In genomic region chr7:16310521-16311452, GRCm38 (mm10) we compare ENCODE assay signal across 8 mouse cellular contexts. TPM values are rescaled to one million over a fixed set of nuclear protein-coding genes. Genes with fewer than 3 reads are reported as not detected.
DNase-seq lines count a peak whose midpoint lies in the region; ATAC-seq lines count a peak whose summit lies in the region.

No protein-coding gene starts in this region.

- intact Hi-C loops in heart, postnatal 25 days (cut with DNase I) = loop anchor here (2.0 kb wide), 1 partner anchor 14 kb away; no protein-coding TSS in a partner anchor
- intact Hi-C loops in left cerebral cortex, postnatal 25 days (cut with DNase I) = loop anchor here (1.0 kb wide), 1 partner anchor 15 kb away; no protein-coding TSS in a partner anchor

- DNase-seq in heart, adult 11 months = peak; percentile 96
- DNase-seq in heart, postnatal 25 days (ENCODE audit: low spot score) = no peak
- peak; percentile 77 for DNase-seq in induced T-regulatory cell, adult 2 months (ENCODE audit: low read depth)
- peak; percentile 66 to 77 for DNase-seq in left cerebral cortex, postnatal 25 days (ENCODE audit: low spot score in 2 of 2)
- DNase-seq in midbrain, embryonic 10.5 days (ENCODE audit: low spot score) = peak; percentile 44

- H3K36me3 ChIP-seq in forebrain, embryonic 12.5 days (replicated peaks) = no peaks in the 10 kb centered on the region
- no peaks in the 10 kb centered on the region for H3K36me3 ChIP-seq in midbrain, embryonic 10.5 days
- no peaks in the 10 kb centered on the region for H3K36me3 ChIP-seq in stomach, embryonic 14.5 days (ENCODE audit: control insufficient read depth, insufficient read depth, low read length)

- H3K27ac ChIP-seq in brown adipose tissue, adult 24 weeks (replicated peaks; ENCODE audit: low read depth, low read length) = peak overlapping the region; percentile 94
- peak overlapping the region; percentile 54; the same call in 1 of the 2 replicates for H3K27ac ChIP-seq in forebrain, embryonic 12.5 days
- H3K27ac ChIP-seq in midbrain, embryonic 10.5 days (replicated peaks) = peak overlapping the region; percentile 99
- H3K27ac ChIP-seq in stomach, embryonic 14.5 days (ENCODE audit: low read length) = peak overlapping the region; percentile 33; the same call in 1 of the 2 replicates

- WGBS in forebrain, embryonic 12.5 days = 1% methylated on average over 31 of the region's 31 CpGs
- WGBS in midbrain, embryonic 10.5 days = under 1% methylated on average over 31 of the region's 31 CpGs
- WGBS in stomach, embryonic 14.5 days = 1% methylated on average over 26 of the region's 31 CpGs

- peaks cover 4% of the 10 kb centered on the region; the same call in 1 of the 2 replicates for H3K4me1 ChIP-seq in brown adipose tissue, adult 24 weeks (ENCODE audit: control insufficient read depth, insufficient read depth, insufficient read length, low read length)
- H3K4me1 ChIP-seq in forebrain, embryonic 12.5 days = peaks cover 60% of the 10 kb centered on the region
- peaks cover 69% of the 10 kb centered on the region for H3K4me1 ChIP-seq in midbrain, embryonic 10.5 days
- peaks cover 38% of the 10 kb centered on the region for H3K4me1 ChIP-seq in stomach, embryonic 14.5 days (ENCODE audit: control insufficient read depth, insufficient read depth, low read length)

- peak overlapping the region; percentile 61 for H3K4me3 ChIP-seq in brown adipose tissue, adult 24 weeks (ENCODE audit: insufficient read depth, low read depth, low read length)
- peak overlapping the region; percentile 58 for H3K4me3 ChIP-seq in forebrain, embryonic 12.5 days (replicated peaks)
- peak overlapping the region; percentile 95 for H3K4me3 ChIP-seq in midbrain, embryonic 10.5 days
- peak overlapping the region; percentile 74 for H3K4me3 ChIP-seq in stomach, embryonic 14.5 days (ENCODE audit: low read depth, low read length)

- no peaks in the 10 kb centered on the region for H3K9me3 ChIP-seq in forebrain, embryonic 12.5 days
- H3K9me3 ChIP-seq in midbrain, embryonic 10.5 days (replicated peaks) = peaks cover 5% of the 10 kb centered on the region; the same call in 1 of the 2 replicates
- no peaks in the 10 kb centered on the region for H3K9me3 ChIP-seq in stomach, embryonic 14.5 days (ENCODE audit: control insufficient read depth, low read depth, low read length)

- peak overlapping the region; percentile 93 for H3K4me2 ChIP-seq in forebrain, embryonic 12.5 days
- peak overlapping the region; percentile 99 for H3K4me2 ChIP-seq in stomach, embryonic 14.5 days (replicated peaks; ENCODE audit: low read depth, low read length)

- ATAC-seq in forebrain, embryonic 12.5 days (ENCODE audit: low FRiP score) = no peak
- no peak for ATAC-seq in stomach, embryonic 14.5 days (ENCODE audit: insufficient number of reproducible peaks, insufficient read depth, low FRiP score, low read depth)

- peak overlapping the region; percentile 82 for H3K9ac ChIP-seq in forebrain, embryonic 12.5 days
- H3K9ac ChIP-seq in stomach, embryonic 14.5 days (replicated peaks; ENCODE audit: low read depth, low read length) = peak overlapping the region; percentile 50; the same call in 1 of the 2 replicates

- peaks cover 24% of the 10 kb centered on the region for H3K27me3 ChIP-seq in forebrain, embryonic 12.5 days
- H3K27me3 ChIP-seq in midbrain, embryonic 10.5 days (ENCODE audit: low read depth, poor library complexity, severe bottlenecking) = peaks cover 12% of the 10 kb centered on the region; the same call in 1 of the 2 replicates
- H3K27me3 ChIP-seq in stomach, embryonic 14.5 days (ENCODE audit: control insufficient read depth, insufficient read depth, low read length) = no peaks in the 10 kb centered on the region

RNA-seq across cellular contexts. Expression of gene Bbc3, which starts 2.6 kb away (rescaled TPM):
- total RNA-seq in heart, postnatal 25 days (2021) = 1 to 10 TPM; 3.7 to 4.7 TPM
- polyA plus RNA-seq in brown adipose tissue, adult 24 weeks (2012; ENCODE audit: insufficient read depth, insufficient read length, missing spikeins) = 5.0 and 10.8 TPM in 2 replicates
- polyA plus RNA-seq in forebrain, embryonic 12.5 days (2016; fragmentation: Nextera tagmentation; extraction: Ambion mirVana) = 12.8 and 14.6 TPM in 2 replicates
- total RNA-seq in left cerebral cortex, postnatal 25 days (2021) = 10 to 100 TPM in 1 of 2 experiments, 1 to 10 TPM in 1; 9.2 to 10.9 TPM
- 14.4 and 17.1 TPM in 2 replicates for polyA plus RNA-seq in midbrain, embryonic 10.5 days (2016; fragmentation: Nextera tagmentation; extraction: Ambion mirVana)
- 5.2 and 5.3 TPM in 2 replicates for polyA plus RNA-seq in stomach, embryonic 14.5 days (2014; fragmentation: Nextera tagmentation; extraction: Ambion mirVana)

RNA-seq across cellular contexts. Expression of gene Ccdc9, which starts 24.2 kb away (rescaled TPM):
- 10 to 100 TPM; 30.7 to 35.3 TPM for total RNA-seq in heart, postnatal 25 days (2021)
- polyA plus RNA-seq in brown adipose tissue, adult 24 weeks (2012; ENCODE audit: insufficient read depth, insufficient read length, missing spikeins) = 26.4 and 28.6 TPM in 2 replicates
- polyA plus RNA-seq in forebrain, embryonic 12.5 days (2016; fragmentation: Nextera tagmentation; extraction: Ambion mirVana) = 42.3 and 44.6 TPM in 2 replicates
- 10 to 100 TPM; 81.6 to 86.9 TPM for total RNA-seq in left cerebral cortex, postnatal 25 days (2021)
- polyA plus RNA-seq in midbrain, embryonic 10.5 days (2016; fragmentation: Nextera tagmentation; extraction: Ambion mirVana) = 24.6 and 34.1 TPM in 2 replicates
- polyA plus RNA-seq in stomach, embryonic 14.5 days (2014; fragmentation: Nextera tagmentation; extraction: Ambion mirVana) = 20.5 and 23.4 TPM in 2 replicates

RNA-seq across cellular contexts. Expression of gene Inafm1, which starts 37.4 kb away (rescaled TPM):
- total RNA-seq in heart, postnatal 25 days (2021) = 10 to 100 TPM; 13.7 to 15.0 TPM
- polyA plus RNA-seq in brown adipose tissue, adult 24 weeks (2012; ENCODE audit: insufficient read depth, insufficient read length, missing spikeins) = 16.0 and 17.2 TPM in 2 replicates
- polyA plus RNA-seq in forebrain, embryonic 12.5 days (2016; fragmentation: Nextera tagmentation; extraction: Ambion mirVana) = 13.4 and 14.5 TPM in 2 replicates
- 10 to 100 TPM; 32.5 to 34.8 TPM for total RNA-seq in left cerebral cortex, postnatal 25 days (2021)
- polyA plus RNA-seq in midbrain, embryonic 10.5 days (2016; fragmentation: Nextera tagmentation; extraction: Ambion mirVana) = 6.3 and 10.0 TPM in 2 replicates
- 19.0 and 19.5 TPM in 2 replicates for polyA plus RNA-seq in stomach, embryonic 14.5 days (2014; fragmentation: Nextera tagmentation; extraction: Ambion mirVana)

RNA-seq across cellular contexts. Expression of gene C5ar1, which starts 51.4 kb away (rescaled TPM):
- total RNA-seq in heart, postnatal 25 days (2021) = 1 to 10 TPM; 5.1 to 6.5 TPM
- 3.6 and 5.2 TPM in 2 replicates for polyA plus RNA-seq in brown adipose tissue, adult 24 weeks (2012; ENCODE audit: insufficient read depth, insufficient read length, missing spikeins)
- 0.70 and 0.73 TPM in 2 replicates for polyA plus RNA-seq in forebrain, embryonic 12.5 days (2016; fragmentation: Nextera tagmentation; extraction: Ambion mirVana)
- total RNA-seq in left cerebral cortex, postnatal 25 days (2021) = 1 to 10 TPM in 1 of 2 experiments, under 1 TPM in 1; 0.78 to 2.2 TPM
- 0.86 and 1.4 TPM in 2 replicates for polyA plus RNA-seq in midbrain, embryonic 10.5 days (2016; fragmentation: Nextera tagmentation; extraction: Ambion mirVana)
- 2.4 and 3.2 TPM in 2 replicates for polyA plus RNA-seq in stomach, embryonic 14.5 days (2014; fragmentation: Nextera tagmentation; extraction: Ambion mirVana)

Comparison
In these comparisons a context has a peak if more than half of its experiments do, and no peak if none do; other contexts are left out.
1. H3K27ac ChIP-seq: peak in every context shown above with its lines; median percentile 99 in midbrain, embryonic 10.5 days; 94 in brown adipose tissue, adult 24 weeks; 54 in forebrain, embryonic 12.5 days; 33 in stomach, embryonic 14.5 days.